Mouse (Mus musculus) intestine, embryonic 15.5 days (tissue): ENCODE measurements around the gene 4930430F08Rik. TPM values are rescaled to one million over a fixed set of nuclear protein-coding genes. Genes with fewer than 3 reads are reported as not detected.
A peak's percentile ranks its signal among the peaks of the same experiment; 100 is the strongest.
"Not testable (repeated sequence)": the region's sequence is repeated elsewhere in the genome, so short reads cannot be mapped to it uniquely, and the experiment has no call there.

ENCODE experiments used
- ATAC-seq: fragments of 200-750 bp; cut with Nextera tagmentation; 2 replicates; pipeline ENCODE4 v1.8.0; 2017; ENCODE audit warnings: moderate TSS enrichment, moderate library complexity
- H3K27ac ChIP-seq: fragments of 300-500 bp; sonication (generic); 2 replicates; pipeline ENCODE4 v1.5.1; 2015; ENCODE audit warnings: mild to moderate bottlenecking, inconsistent platforms
- H3K27me3 ChIP-seq: fragments of 300-500 bp; sonication (generic); replicated peaks from 2 replicates; pipeline ENCODE4 v1.6.1; 2015; ENCODE audit warnings: inconsistent platforms
- H3K36me3 ChIP-seq: fragments of 300-500 bp; sonication (generic); 2 replicates; pipeline ENCODE4 v1.6.1; 2015; ENCODE audit warnings: inconsistent platforms
- H3K4me1 ChIP-seq: fragments of 300-500 bp; sonication (generic); replicated peaks from 2 replicates; pipeline ENCODE4 v1.6.1; 2015; ENCODE audit warnings: inconsistent platforms
- H3K4me2 ChIP-seq: fragments of 300-500 bp; sonication (generic); replicated peaks from 2 replicates; pipeline ENCODE4 v1.6.1; 2015; ENCODE audit warnings: mild to moderate bottlenecking, inconsistent platforms
- H3K4me3 ChIP-seq: fragments of 300-500 bp; sonication (generic); replicated peaks from 2 replicates; pipeline ENCODE4 v1.5.1; 2015; ENCODE audit warnings: inconsistent platforms
- H3K9ac ChIP-seq: fragments of 300-500 bp; sonication (generic); 2 replicates; pipeline ENCODE4 v1.6.1; 2015; ENCODE audit warnings: inconsistent platforms
- H3K9me3 ChIP-seq: fragments of 300-500 bp; sonication (generic); 2 replicates; pipeline ENCODE4 v1.6.1; 2016; ENCODE audit warnings: inconsistent platforms
- WGBS: fragments of 180-500 bp; shearing (Covaris S2); methylation state at CpG from one replicate; pipeline ENCODE4 v1.1.7; 2015; 5-methylcytosine and 5-hydroxymethylcytosine counted together
- polyA plus RNA-seq: library from polyadenylated mRNA; unstranded; fragments of >200 nt; fragmentation: Nextera tagmentation; extraction: Ambion mirVana; gene quantifications from 2 replicates; pipeline ENCODE4 v1.2.1, GENCODE M21; 2015

4930430F08Rik gene
- polyA plus RNA-seq, 1 experiment from 2014 or later = 6.8 TPM

DNA sequence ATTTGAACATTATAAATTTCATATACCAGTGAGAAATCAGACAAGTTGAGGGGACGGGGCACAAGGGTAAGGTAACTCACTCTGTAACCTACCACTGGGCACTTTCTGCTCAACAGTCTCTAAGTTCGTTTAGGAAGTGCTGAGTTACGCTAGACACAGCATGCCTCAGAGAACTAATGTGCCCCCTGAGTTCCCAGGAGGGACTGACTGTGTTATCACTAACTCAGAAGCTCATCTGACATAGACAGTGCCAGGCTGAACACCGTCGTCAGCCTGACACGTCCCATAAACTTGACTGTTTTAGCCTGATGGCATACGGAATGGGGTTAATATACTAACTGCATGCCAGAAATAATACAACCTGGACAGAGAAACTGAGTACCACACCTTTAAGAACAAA, 14.9 kb downstream of the 4930430F08Rik start:
- Histone ChIP-seq H3K36me3 (peaks cover 5% of the 10 kb centered on the region; the same call in 1 of the 2 replicates), H3K27me3 (no peaks in the 10 kb centered on the region), H3K4me1 (no peaks in the 10 kb centered on the region), H3K9me3 (no peaks in the 10 kb centered on the region), H3K9ac (no peak overlapping the region), H3K4me3 (no peak overlapping the region), H3K27ac (no peak overlapping the region), H3K4me2 (no peak overlapping the region)
- 92% methylated on average over 7 of the region's 7 CpGs for WGBS
- ATAC-seq = no peak

DNA sequence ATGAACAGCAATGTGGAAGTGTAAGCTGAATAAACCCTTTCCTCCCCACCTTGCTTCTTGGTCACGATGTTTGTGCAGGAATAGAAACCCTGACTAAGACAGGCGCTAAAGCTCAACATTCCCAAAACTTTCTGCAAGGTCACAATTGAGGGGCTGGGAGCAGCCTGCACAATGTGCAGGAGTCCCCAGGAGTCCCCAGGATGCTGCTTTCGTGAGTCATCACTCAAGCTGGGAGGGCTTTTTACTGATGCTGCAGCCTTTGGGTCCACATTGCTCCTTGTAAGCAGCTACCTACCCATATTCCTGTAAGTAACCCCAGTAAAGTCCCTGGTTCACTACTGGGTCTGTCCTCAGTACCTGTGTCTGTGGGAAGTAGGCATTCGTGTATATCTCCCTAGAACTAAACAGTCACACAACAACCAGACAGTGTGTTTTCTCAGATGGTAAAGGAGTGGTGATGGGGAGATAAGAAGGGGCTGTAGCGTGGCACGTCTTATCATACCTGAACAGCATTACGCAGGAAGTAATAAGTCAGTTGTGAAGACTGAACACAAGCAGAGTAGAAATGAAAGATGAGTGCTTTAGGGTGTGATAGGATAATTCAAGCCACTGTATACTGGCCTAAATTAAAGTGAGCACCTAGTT, 15.6 kb downstream of the 4930430F08Rik start:
- Histone ChIP-seq H3K9me3 (no peaks in the 10 kb centered on the region), H3K36me3 (peaks cover 5% of the 10 kb centered on the region; the same call in 1 of the 2 replicates), H3K27me3 (no peaks in the 10 kb centered on the region), H3K27ac (no peak overlapping the region), H3K4me2 (no peak overlapping the region), H3K4me1 (no peaks in the 10 kb centered on the region), H3K9ac (no peak overlapping the region), H3K4me3 (no peak overlapping the region)
- peak; percentile 28; the same call in 1 of the 2 replicates for ATAC-seq
- 85% methylated on average over 7 of the region's 7 CpGs for WGBS

DNA sequence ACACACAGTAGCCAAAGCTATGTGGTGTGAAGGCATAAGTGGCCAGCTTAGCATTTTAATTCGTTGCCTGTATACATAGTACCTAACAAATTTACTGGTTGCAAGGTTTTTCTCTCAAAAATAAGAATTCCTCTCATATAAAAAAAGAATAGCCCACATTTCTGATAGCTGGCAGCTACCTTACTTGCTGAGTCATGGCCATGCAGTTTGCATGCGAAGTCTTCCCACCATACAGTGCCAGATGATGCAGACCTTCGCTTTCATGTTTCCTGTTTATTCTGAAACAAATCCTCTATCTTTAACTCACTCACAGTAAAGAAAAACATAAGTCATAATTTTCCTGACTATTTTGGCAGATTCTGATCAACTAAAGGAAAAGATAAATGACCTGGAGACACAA, 18.5 kb downstream of the 4930430F08Rik start:
- H3K9ac ChIP-seq = no peak overlapping the region
- 88% methylated on average over 3 of the region's 3 CpGs for WGBS
- no peak overlapping the region for H3K4me2 ChIP-seq
- no peaks in the 10 kb centered on the region for H3K27me3 ChIP-seq
- H3K36me3 ChIP-seq = peaks cover 5% of the 10 kb centered on the region; the same call in 1 of the 2 replicates
- H3K9me3 ChIP-seq = no peaks in the 10 kb centered on the region
- H3K27ac ChIP-seq = no peak overlapping the region
- no peak for ATAC-seq
- no peak overlapping the region for H3K4me3 ChIP-seq
- no peaks in the 10 kb centered on the region for H3K4me1 ChIP-seq

DNA sequence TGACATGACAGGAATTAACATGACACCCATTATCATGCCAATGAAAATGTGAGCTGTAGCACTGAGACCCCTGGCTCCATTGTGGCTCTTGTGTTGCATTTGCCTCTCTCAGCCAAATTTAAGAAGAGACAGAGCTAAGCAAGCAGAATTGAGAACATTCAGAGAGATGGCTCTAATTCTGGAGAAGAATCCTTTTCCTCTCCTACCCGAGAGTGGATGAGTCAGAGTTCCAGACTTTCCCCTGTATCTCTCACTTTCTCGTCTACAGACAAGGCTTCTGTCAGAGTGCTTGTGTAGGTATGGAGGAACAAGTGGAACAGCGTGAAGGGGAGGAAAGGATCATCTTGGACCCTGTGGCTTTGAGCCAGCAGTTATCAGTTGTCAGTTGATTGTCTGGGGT, 26.1 kb downstream of the 4930430F08Rik start:
- 87% methylated on average over 3 of the region's 3 CpGs for WGBS
- Histone ChIP-seq H3K4me2 (no peak overlapping the region), H3K4me1 (no peaks in the 10 kb centered on the region), H3K27ac (no peak overlapping the region), H3K4me3 (no peak overlapping the region), H3K27me3 (no peaks in the 10 kb centered on the region), H3K9me3 (no peaks in the 10 kb centered on the region), H3K9ac (no peak overlapping the region), H3K36me3 (no peaks in the 10 kb centered on the region)
- ATAC-seq = no peak

DNA sequence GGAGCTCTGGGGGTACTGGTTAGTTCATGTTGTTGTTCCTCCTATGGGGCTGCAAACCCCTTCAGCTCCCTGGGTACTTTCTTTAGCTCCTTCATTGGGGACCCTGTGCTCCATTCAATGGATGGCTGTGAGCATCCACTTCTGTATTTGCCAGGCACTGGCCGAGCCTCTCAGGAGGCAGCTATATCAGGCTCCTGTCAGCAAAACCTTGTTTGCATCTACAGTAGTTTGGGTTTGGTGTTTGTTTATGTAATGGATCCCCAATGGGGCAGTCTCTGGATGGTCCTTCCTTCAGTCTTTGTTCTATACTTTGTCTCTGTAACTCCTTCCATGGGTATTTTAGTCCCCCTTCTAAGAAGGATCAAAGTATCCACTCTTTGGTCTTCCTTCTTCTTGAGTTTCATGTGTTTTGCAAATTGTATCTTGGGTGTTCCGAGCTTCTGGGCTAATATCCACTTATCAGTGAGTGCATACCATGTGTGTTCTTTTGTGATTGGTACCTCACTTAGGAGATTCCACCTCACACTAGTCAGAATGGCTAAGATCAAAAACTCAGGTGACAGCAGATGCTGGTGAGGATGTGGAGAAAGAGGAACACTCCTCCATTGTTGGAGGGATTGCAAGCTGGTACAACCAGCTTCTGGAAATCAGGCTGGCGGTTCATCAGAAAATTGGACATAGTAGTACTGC, 29.9 kb downstream of the 4930430F08Rik start:
- H3K9ac ChIP-seq, H3K4me2 ChIP-seq, H3K9me3 ChIP-seq, H3K27me3 ChIP-seq, H3K36me3 ChIP-seq, H3K4me1 ChIP-seq, H3K27ac ChIP-seq, H3K4me3 ChIP-seq, ATAC-seq: not testable (repeated sequence)
- WGBS = 93% methylated on average over 3 of the region's 3 CpGs

DNA sequence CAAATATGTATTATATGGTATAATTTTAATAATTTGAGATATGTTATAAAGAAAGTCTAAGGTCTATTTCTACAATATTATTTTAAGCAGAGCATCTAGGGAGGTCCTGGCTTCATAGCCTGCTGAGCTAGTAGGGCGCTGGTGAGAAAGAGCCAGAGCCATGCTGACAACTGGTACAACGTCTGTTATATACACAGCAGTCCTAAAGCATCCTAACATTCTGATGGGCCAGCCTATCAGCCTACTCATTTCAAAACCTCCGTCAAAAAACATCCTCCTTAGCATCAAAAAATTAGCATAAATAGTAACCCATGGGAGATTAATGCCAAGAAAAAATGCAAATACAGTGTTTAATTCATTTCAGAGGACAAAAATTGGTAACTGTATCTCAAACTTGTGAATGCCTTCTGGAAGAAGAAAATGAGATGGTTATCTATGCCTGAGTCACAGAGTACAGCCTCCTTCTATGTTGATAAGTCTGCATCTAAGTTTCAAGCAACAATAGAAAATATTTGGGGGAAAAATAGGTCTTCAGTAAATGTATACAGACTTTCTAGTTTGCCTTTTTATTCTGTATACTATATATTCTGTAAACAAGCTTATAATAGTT, 33.6 kb downstream of the 4930430F08Rik start:
- Histone ChIP-seq H3K4me3 (no peak overlapping the region), H3K9me3 (no peaks in the 10 kb centered on the region), H3K36me3 (no peaks in the 10 kb centered on the region), H3K4me1 (no peaks in the 10 kb centered on the region), H3K4me2 (no peak overlapping the region), H3K27me3 (no peaks in the 10 kb centered on the region), H3K9ac (no peak overlapping the region), H3K27ac (no peak overlapping the region)
- 88% methylated on average over 3 of the region's 3 CpGs for WGBS
- ATAC-seq = no peak

DNA sequence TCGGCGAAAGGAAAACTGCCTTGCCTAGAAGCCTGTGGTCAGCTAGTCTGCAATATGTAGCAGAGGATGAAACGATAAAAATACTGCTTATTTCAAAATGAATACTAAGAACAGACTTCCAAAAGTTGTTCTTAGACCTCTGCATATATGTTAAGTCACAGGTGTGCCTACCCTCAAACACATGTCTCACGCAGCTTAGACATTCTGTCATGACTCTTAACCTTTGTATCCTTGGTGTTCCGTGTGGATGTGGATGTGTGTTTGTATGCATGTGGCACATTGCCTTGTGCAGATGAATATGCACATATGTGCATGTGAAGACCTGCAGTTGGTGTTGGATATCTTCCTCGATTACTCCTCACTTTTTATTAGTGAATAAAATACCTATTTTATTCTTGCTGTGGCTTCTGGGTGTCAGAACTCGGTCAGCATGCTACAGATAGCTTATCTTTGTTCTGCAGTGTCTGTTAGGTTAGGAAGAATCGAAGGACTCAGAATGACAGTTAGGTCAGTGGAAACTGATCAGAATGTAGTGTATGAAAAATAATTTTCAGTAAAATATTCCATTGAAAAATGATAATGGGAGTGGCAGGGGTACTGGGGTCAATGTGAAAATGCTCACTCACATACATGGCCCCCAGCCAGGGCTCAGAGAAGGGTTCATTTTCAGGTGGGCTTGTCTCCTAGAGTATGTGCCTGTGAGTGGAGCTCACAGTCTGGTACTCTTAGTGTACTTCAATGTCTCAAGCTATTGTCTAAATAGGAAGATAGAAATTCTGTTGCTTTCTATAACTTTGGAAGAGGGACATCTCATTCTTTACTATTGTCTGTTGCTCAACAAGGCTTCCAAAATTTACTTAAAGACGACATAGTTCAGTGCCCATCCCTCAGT, 65.5 kb downstream of the 4930430F08Rik start:
- H3K4me2 ChIP-seq = no peak overlapping the region
- H3K27ac ChIP-seq = no peak overlapping the region
- H3K9ac ChIP-seq = no peak overlapping the region
- ATAC-seq = no peak
- H3K9me3 ChIP-seq = no peaks in the 10 kb centered on the region
- H3K4me1 ChIP-seq = no peaks in the 10 kb centered on the region
- no peaks in the 10 kb centered on the region for H3K36me3 ChIP-seq
- H3K27me3 ChIP-seq = no peaks in the 10 kb centered on the region
- no peak overlapping the region for H3K4me3 ChIP-seq
- 86% methylated on average over 9 of the region's 9 CpGs for WGBS

DNA sequence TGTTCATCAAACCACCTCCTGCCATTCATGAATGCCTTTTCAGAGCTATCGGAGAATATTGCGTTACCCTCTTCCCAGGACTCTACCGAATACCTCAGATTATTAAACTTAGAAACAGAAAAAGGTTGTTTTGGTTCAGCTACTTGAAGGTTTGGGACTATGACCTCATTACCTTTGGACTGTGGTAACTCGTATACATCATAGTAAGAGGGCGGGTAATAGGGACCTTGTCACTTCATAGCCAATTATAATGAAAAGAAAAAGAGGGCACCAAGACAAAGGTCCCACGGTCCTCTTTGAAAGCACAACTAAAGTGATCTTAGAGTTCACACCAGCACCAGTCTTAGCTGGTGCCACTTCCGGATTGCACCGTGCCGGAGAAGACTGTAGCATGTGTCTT, 67.9 kb downstream of the 4930430F08Rik start:
- Histone ChIP-seq H3K4me2 (no peak overlapping the region), H3K9me3 (no peaks in the 10 kb centered on the region), H3K27me3 (no peaks in the 10 kb centered on the region), H3K36me3 (no peaks in the 10 kb centered on the region), H3K4me3 (no peak overlapping the region), H3K9ac (no peak overlapping the region), H3K27ac (no peak overlapping the region), H3K4me1 (no peaks in the 10 kb centered on the region)
- ATAC-seq = no peak
- WGBS = 93% methylated on average over 9 of the region's 9 CpGs

Other genes with a start within 250 kb of the 4930430F08Rik start
- not detected in 2 replicates for gene Gm4302, start 249.6 kb downstream of the 4930430F08Rik start, polyA plus RNA-seq
- not detected in 2 replicates for gene Gm4303, start 244.5 kb downstream of the 4930430F08Rik start, polyA plus RNA-seq
- not detected in 2 replicates for gene Gm4305, start 239.3 kb downstream of the 4930430F08Rik start, polyA plus RNA-seq
- not detected in 2 replicates for gene Gm4307, start 229.1 kb downstream of the 4930430F08Rik start, polyA plus RNA-seq
- not detected in 2 replicates for gene Gm4312, start 207.9 kb downstream of the 4930430F08Rik start, polyA plus RNA-seq
- 16.6 and 19.3 TPM in 2 replicates for gene Tmtc3, start 103.1 kb downstream of the 4930430F08Rik start, polyA plus RNA-seq
- gene Cep290, start 102.9 kb downstream of the 4930430F08Rik start, polyA plus RNA-seq = 3.7 and 3.8 TPM in 2 replicates
- gene 1700017N19Rik, start 61 bp upstream of the 4930430F08Rik start, polyA plus RNA-seq = not detected in 2 replicates